Mouse (Mus musculus) heart, adult 2 months (tissue): ENCODE results near the gene Rnase9.

Experiments used
- CTCF ChIP-seq: fragments of 200-600 bp; IDR thresholded peaks from 2 replicates; pipeline ENCODE4 v1.8.1; 2022; ENCODE audit warnings: antibody characterized with exemption, mild to moderate bottlenecking, moderate library complexity
- EP300 ChIP-seq: fragments of 200-500 bp; IDR thresholded peaks from 2 replicates; pipeline ENCODE4 v1.6.1; 2011; ENCODE audit warnings: low read depth, low read length, control low read depth; ENCODE audit not compliant: insufficient read depth
- POLR2A ChIP-seq: fragments of 200-500 bp; IDR thresholded peaks from 2 replicates; pipeline ENCODE4 v1.6.1; 2011; ENCODE audit warnings: mild to moderate bottlenecking, low read depth, low read length, control low read depth; ENCODE audit not compliant: insufficient read depth

GRCm38 (mm10) chr14:51023457-51023856 lies 18.2 kb downstream of the Rnase9 start:
- TF ChIP-seq CTCF (no peak), EP300 (no peak), POLR2A (no peak)
